Mouse (Mus musculus): ENCODE measurements at regions not wholly inside any gene's neighbourhood (a gene's known extent, or its start where the extent isn't known, plus 50 kb on each side); places are given as distances from the start of the nearest gene placed in this dataset.

DNA sequence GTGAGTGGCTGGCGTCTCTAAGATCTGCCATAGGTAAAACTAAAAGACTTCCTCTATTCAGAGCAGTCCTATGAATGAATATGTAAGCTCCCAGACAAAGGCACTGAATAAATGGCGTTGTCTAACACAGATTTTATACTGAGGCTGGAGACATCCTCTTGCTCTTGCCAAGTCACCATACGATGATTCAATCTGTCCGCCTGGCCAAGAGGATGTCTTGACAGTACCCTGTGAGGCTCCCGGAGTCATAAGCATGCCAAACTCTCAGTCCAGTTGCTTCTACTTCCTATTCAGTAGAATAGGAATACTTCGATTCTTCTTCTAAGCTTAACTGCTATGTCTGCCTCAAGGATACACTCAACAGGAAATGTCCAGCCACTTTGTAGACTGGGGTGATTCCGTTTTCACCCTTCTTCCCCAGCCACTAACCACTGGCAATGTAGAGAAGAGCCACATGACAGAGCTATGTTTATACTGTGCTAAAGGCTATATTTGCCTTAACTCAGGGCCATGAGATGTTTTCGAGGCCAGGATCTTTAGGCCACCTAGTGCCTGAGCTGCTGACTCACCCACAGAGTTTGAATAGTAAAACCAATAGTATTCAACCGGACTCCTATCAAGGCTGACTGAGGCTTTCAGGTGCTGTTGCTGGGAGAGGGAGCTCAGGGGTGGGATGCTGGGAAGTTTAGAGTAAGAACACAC lies 188.7 kb upstream of the Atp5g3 start:
- no peak for DNase-seq (ENCODE audit: low spot score)

DNA sequence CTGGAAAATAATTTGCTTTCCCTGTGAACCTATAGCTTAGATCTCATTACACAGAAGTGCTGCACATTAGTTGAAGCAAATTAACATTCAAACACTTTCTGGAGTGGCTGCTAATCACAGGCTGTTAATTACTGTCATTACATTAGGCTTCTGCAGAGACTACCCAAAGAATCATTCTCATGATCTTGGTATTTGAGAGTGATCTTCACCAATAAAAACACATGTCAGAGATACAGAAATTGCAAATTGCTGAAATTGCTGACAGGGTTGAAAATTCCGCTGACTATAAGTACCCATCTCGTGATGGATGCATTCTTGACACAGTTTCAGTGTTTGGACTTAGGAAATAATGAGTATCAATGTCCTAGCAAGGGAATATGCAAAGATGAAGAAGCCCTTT lies 185.7 kb upstream of the Atp5g3 start:
- DNase-seq (ENCODE audit: low spot score), result no peak

DNA sequence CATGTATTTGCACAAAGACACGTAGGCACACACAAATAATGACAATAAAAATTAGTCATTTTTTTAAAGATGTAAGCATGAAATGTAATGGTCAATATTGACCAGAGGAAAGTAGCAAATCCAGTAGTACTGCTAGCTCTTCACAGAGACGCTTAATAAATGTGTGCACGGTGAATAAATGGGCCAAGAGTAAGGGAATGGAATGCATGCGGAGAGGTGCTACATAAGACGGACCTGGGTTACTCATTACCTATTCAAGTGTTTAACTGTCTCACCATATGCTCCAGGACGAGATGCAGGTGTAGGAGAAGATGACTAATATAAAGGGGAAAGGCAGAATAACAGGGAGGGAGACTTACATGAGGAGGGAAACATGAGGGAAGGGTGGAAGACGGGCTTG lies 182.4 kb upstream of the Atp5g3 start:
- no peak for DNase-seq (ENCODE audit: low spot score)

DNA sequence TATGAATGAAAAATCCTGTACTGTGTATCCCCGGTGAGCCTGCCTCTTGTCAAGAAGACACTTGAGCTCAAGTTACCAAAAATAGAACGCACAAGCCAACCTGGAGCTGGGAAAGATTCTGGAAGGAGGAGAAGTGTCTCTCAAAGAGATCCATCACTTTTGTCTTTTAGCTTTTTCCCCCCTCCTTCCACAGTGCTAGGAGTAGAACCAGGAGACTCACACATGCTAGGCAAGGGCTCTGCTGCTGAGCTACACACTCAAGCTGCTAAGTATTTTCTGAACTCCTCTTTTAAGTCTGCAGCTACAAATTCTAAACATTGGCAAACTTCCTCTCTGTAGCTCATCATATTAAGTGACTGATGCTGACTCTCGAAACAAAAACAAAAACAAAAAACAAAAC lies 176.2 kb upstream of the Atp5g3 start:
- no peak for DNase-seq (ENCODE audit: low spot score)

DNA sequence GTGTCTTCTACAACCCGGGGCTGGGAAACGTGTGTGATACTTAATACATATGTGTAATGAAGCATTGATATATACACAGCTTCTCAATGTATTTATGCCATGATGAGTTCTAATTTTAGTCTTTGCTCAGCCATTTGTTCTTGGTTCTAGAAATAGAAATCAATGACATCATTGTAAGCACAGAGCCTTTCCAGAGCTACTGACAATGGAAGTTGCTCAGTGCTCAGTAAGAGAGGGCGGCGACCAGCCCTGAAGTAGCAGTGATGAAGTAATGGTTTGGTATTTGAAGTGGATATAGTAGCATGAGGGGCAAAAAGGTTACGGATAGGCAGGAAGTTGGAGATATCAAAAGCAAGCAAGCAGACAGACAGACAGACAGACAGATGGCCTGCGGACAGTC lies 173.8 kb upstream of the Atp5g3 start:
- DNase-seq (ENCODE audit: low spot score), result no peak

DNA sequence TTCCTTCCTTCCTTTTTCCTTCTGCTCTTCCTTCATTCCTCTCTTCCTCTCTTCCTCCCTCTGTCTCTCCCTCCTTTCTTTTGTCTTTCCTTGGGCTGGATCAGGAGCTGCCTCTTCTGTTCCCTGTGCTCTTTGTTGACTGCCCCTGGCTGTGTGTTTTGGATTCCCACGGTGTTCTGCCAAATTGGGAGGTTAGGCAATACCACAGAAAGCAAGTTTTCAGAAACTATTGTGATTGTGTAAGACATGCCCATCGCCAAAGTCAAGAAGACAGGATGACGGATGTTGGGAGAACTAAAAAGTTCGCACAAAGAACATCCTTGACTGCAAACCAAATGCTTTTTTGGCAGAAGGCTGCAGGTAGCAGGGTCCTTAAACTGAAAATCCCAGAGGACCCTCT lies 165.6 kb upstream of the Atp5g3 start:
- DNase-seq (ENCODE audit: low spot score), result no peak

DNA sequence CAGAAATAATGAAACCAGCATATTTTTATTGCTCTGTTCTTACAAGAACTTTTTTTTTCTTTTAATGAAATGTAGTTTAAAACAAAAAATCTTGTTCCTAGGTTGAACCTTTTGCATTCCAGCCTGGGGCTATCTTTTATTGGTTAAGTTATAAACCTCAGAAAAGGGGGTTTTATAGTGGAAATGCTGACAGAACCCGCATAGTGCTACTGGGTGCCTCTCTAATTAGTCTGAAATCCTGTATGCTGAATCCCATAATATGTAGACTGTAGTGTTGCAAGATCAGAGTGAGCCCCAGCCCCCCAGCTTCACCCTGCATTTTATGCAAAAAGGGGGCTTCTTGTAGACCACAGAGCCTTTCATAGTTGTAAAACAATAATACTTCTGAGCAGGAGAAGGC lies 164.4 kb upstream of the Atp5g3 start:
- DNase-seq (ENCODE audit: low spot score), result no peak

DNA sequence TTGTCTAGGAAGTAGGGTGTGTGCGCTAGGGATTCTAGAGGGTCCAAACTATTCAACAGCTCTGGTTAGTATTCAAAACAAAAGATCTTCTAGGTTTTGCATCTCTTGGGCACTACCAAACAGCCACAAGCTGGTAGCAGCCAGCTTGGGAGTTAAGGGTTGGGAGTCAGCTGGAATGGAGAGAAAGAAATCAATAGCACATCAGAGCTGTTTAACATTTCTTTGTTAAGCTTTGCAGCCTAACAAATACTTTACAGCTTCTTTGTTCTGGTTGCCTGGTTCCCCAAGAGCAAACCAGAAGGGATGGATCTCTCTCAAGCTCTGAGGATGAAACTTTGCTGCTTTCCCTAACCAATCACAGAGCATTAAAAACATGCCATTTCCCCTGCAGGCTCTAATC lies 162.3 kb upstream of the Atp5g3 start:
- no peak for DNase-seq (ENCODE audit: low spot score)

DNA sequence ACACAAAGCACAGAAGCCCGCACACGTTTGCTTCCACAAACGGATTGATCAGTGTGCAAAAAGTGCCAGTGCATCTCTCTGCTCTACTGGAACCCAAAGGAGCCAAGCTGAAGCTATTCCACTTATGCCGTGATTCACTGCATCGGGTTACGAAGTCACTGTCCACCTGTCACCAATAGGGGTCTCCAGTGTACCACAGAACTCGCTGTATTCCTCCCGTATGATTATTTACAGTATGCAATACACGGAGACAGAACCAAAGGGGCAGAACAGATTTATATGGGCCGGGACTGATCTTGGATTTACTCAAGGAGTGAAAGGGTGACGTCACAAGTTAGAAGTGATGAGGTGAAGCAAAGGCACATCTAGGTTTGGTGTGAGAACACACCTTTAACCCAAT lies 155.5 kb upstream of the Atp5g3 start:
- peak; percentile 47 for DNase-seq (ENCODE audit: low spot score)

DNA sequence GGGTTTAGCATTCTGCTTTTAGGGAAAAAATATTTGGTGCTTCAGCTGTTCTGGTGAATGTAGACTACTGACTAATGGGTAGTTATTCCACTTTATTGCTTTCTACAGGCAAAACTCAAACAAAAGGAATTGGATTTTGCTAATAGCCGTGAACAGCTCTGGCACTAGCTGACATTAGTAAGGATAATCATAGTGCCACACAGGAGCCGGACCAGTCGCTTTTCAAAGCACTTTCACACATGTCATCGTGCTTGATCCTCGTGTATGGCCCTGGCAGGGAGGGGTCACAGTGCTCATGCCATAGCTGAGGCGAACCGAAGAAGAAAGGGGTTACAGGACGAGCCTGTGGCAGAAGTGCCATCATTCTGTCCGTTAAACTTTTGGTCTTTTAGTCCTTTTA lies 153.2 kb upstream of the Atp5g3 start:
- no peak for DNase-seq (ENCODE audit: low spot score)

DNA sequence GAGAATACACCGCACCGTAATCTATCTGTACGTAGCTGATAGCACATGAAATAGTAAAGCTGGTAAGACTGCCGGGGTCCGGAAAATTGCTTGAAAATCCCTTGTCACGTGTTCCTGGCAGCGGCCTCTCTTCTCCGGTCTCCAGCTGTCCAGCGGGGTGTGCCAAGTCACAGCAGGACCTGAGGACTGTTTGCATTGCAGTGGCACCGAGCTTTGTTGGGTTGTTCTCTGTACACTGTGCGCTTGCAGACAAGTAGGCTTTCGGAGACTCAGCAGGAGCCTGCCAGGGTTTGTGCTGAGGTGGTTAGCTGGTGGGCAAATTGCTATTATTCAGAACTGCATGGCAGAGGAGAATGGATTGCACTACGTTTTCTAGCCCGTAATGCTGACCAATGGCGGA lies 152.7 kb upstream of the Atp5g3 start:
- no peak for DNase-seq (ENCODE audit: low spot score)

DNA sequence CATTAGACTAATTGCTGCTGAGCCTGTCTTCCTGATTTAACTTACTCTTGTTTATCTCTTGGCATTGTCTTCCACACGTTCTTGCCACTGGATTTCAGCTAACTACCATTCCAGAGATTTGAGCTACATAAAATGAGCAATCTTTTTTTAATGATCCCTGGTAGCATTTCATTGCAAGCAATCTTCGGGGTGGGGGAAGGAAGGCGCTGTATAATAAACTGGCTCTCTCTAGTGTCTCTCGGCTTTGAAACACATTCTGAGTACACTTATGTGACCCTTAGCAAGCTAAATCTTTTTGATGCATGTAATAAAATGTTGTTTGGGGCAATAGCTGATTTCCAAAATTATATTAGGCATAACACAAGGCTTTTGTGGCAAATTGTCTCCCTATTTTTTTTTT lies 152.2 kb upstream of the Atp5g3 start:
- no peak for DNase-seq (ENCODE audit: low spot score)

DNA sequence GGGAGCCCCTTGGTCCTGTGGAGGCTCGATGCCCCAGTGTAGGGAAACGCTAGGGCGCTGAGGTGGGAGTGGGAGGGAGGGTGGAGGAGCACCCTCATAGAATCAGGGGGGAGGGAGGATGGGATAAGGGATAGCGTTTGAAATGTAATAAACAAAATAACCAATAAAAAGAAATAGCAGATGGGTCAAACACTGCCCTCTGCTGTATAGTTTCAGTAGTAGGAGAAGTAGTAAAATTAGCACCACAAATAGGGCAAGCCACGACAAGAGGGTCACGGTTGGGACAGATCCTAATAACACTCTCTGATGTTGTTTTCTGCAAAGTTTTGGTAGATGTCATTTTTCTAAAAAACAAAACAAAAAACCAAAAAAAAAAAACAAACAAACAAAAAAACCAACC lies 131.3 kb upstream of the Atp5g3 start:
- DNase-seq (ENCODE audit: low spot score), result no peak

DNA sequence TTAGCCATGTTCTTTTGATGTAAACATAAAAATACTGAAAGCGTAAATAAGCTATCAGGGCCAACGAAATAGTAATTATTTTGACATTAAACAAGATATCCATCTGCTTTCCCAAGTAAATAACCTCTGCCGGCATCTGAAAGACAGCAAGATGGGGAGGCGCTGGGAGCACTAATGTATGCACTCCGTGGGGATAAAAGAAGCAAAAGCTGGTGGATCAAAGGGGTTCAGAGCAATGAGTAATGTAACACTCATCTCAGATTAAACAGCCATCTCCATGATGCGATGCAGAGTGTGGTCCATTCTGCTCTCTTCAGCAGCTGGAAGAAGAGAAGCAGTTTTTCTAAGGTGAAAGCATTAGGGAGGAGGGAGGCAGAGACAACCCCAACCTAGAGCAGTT lies 128.5 kb upstream of the Atp5g3 start:
- DNase-seq (ENCODE audit: low spot score), result no peak

DNA sequence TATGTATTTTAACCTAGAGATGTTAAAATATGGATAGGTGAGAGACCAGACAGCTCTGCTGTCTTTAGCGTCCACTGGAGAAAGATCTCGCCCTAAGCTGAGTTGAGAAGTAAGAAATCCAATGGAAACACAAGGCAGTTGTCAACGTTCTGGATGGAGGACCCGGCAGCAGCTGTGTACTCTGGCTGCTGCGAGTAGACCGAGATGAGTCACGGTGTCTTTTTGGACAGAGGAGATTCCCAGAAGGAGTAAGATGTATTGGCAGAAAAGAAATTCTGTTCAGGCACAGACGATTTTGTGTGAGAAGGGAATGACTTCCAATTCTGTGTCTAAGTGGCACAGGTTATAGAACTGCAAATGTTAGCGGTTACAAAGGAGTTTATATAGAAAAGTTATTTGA lies 124.9 kb upstream of the Atp5g3 start:
- no peak for DNase-seq (ENCODE audit: low spot score)

DNA sequence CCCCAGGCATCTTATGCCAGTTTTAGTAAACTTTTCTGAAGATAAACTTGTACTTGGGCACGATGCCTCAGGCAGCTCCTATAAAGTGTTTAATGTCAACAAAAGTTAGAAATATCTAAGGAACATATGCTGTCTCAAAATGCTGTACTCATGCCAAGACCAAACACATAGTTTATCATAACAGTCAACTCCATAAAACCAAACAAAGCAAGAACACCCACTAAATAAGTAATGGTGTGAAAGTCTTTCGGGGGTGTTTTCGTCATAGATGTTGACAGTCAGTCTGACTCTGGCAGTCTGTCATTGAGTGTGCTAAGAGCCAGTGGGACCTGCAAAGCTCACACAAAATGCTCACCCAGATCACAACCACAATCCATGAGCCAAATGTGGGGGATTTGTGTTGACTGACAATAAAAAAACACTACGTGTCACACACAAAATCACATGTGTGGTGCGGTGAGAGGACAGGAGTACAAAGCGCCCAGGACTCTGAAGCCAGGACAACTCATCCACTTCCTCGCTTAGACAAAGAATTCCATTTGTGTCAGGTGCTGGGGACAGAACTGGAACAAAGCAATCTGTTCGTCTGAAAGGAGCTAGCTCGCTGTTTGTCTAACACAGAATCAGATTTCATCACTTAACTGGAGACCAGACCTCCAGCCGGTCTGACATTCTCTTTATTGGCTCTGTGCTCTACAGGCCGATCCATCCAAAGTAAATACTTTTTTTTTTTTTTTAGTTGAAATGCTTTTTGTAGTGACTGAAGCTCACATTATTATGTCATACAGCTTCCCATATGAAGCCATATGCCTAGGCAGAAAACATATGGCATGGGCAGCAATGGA lies 121.3 kb upstream of the Atp5g3 start:
- no peak for DNase-seq (ENCODE audit: low spot score)

DNA sequence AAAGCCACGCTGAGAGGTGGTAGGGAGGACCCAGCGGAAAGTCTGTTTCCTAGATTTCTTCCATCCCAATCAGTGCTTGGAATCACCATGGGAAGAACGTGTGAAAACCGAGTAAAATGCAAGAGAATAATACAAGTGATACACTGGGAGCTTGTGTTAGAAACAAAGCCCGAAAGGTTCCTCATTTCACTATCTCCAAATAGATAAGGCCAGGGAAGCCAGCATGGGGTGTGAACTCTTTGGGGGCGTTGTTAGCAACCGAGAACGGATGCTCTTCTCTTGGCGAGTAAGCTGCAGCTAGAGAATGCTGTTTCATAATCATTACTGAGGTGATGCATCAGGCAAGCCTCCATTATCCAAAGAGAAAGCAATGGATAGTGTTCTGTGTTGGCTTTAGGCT lies 118.8 kb upstream of the Atp5g3 start:
- DNase-seq (ENCODE audit: low spot score), result no peak

DNA sequence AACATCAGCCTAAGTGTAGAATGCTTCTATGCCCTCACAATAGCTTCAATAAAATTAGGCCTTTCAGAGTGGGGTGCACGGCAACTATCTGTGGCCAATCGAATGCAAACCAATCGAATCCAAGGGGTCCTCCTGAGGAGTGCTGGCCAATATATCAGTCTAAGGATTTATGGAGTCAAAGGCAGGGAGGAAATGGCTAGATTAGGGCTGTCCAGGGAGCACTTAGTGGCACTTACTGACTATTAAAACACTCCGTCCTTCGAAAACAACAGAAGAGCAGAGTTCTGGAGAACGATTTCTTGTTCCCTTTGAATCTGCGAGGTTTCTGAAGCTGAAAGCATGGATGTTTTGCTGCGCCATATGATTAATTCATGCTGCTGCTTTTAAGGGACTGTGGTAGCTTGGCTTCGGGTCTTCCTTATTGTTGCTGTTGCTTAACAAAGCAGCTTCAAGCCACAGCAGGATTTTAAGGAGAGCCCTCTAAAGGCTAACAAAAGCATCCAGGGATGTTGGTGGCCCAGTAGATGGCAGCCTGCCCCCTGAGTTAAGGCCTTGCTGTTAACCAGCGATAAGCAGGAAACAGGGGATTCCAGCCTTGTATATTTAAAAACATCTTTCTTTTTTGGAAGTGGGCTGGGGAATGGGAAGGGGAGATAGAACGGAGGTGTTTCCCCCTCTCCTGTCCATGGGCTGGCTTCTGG lies 116.4 kb upstream of the Atp5g3 start:
- peak; percentile 19 for DNase-seq (ENCODE audit: low spot score)

DNA sequence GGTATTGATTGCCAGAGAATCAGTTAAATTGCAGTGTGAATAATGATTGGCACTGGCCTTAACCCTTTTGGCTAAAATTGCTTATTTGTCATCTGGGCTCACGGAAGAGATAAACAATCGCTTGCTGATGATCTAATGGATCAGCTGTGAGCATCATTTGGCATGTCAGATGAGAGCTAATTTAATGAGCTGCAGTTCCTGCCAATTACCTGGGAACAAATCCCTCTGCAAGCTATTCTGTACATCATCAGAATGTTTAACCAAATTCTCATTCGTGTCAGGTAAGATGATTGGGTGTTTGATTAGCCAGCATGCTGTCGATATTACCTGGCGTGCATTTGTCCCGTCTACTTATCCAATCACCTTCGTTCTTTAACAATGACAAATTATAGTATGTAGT lies 104.0 kb upstream of the Atp5g3 start:
- DNase-seq (ENCODE audit: low spot score), result no peak

DNA sequence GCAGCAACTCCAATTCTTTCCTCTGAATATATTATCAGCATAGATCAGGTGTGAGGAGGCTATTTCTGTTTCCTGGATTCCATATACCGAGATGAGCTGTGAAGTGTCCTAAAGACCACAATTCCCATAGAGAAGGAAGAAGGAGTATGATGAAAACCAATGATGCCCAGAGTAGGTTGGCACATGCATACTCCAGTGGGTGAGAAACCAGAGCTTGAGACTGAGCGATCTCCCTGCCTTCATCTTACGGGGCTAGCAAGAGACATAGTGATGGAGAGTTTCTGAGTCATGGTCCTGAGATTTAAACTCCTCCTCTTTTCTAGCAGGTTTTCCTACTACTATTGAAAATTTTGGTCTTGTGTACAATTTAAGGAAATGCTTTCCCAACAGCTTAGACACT lies 103.1 kb upstream of the Atp5g3 start:
- no peak for DNase-seq (ENCODE audit: low spot score)

DNA sequence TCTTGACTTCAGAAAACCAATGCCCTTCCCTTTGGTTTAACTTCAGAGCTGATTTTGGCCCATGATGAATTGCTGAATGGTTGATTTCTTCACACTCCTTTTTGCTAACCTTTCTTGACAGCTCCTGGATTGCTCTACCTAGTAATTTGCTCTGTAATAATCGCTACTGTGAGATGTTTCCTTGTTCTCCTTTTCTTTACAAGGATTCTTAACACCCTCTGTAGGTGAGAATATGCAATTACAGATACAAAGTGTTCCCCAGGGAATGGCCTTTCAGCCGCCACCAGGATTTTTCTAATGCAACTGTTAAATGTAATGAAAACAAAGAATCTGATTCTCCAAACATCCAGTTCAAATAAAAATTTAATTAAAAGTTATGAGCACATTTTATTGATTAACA lies 87.4 kb upstream of the Atp5g3 start:
- no peak for DNase-seq (ENCODE audit: low spot score)

DNA sequence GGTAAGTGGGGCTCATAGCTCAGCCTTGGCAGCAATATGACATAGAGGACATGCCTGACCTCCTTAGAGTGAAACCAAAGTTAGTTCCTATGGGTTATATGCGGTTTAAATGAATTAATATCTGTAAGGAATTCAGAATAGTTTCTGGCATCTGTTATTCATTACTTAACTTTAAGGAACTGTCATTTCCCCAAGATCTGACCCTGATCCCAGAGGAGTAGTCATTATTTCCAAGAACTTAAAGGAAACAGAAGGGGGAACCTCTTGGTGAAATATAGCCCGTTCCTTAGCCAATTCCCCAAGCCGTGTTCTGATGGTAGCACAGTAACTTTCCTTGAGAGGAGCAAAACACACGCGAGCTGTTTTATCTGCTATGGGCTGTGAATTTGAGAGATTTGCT lies 85.9 kb upstream of the Atp5g3 start:
- DNase-seq (ENCODE audit: low spot score), result no peak

DNA sequence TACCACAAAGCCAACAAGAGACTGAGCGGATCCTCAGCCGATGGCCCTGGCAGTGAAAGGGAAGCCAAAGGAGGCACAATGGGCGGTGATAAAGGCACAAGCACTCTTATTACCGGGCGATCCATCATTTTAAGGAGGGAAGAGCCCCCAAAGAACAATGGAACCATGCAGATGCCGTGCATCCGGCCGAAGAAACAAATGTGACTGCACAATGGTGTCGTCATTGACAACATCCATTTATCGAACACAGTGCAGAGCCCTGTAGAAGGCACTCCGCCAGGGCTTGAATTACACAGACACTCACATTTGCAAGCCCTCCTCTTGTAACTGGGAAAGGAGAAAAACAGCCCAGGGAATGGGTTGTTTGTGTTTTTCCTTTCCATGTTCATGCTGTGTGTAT lies 80.7 kb upstream of the Atp5g3 start:
- no peak for DNase-seq (ENCODE audit: low spot score)
